Mouse (Mus musculus): ENCODE data around the gene Utp20. TPM values are rescaled to one million over a fixed set of nuclear protein-coding genes. Genes with fewer than 3 reads are reported as not detected.
"Not testable (repeated sequence)": the region's sequence is repeated elsewhere in the genome, so short reads cannot be mapped to it uniquely, and the experiment has no call there.

The Utp20 gene
- total RNA-seq (2014; fragmentation: Nextera tagmentation) = 48.1 and 63.5 TPM in 2 replicates
- 38.1 and 52.6 TPM in 2 replicates for total RNA-seq (2017)

DNA sequence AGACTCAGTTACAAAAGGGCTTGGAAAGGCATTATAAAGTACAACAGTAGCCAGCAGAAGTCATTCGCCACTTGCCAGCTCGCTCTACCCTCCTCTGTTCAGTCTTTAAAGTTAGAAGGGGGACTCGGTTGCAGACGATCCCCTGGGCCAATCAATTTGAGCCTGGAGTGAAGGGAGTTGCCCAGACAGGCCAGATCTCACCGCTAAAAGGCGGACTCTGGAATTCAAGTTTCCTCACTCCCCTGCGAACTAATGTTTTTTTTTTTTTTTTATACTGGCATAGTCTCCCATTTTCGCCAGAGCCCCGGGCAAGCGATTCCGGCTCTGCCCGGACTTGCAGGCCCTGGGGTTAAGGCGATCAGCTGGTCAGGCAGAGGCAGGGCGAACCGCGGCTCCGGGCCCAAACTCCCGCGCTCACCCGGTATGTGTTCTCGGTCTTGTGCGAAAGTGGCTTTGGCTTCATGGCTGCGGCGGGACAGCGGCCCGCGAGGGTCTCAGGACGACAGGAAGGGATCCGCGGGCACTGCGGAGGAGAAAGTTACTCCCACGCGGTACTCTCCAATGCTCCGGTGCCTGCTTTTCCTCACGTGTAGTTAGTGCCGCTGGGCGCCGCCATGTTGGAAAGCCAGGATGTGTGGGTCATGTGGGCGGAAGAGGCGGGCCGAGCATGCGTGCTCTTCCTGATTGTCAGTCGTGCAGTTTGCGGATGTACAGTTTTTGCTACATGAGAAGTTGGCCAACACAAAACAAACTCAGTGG lies at the start of gene Utp20:
Utp20 (minus strand) TSS at position 617 of the 759 bp plus-strand sequence.
- ATAC-seq (replicated peaks; ENCODE audit: poor library complexity, severe bottlenecking) = peak; percentile 99

- ATAC-seq (replicated peaks; ENCODE audit: poor library complexity, severe bottlenecking) = no peak
Measured at GRCm38 (mm10) chr10:88874870-88875269, 48.3 kb upstream of the Utp20 start.

- no peak for ATAC-seq (replicated peaks; ENCODE audit: poor library complexity, severe bottlenecking)
Measured at GRCm38 (mm10) chr10:88866017-88866416, 39.4 kb upstream of the Utp20 start.

DNA sequence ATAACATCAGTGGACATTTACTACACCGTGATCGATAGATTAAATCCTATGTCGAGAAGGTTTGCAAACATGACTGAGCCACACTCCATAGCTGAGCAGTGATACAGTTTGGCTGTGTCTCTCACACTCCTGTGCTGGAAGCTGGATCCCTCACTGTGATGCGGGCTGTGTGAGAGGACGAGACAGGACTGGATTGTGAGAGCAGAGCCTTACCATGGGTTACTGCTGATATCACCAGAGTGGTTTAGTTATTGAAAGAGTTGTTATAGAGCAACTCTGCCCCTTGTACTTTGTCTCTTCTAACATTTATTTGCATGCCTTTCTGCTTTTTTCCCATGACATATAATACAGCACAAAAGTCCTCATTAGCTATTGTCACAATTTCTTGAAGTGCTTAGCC lies 35.7 kb upstream of the Utp20 start:
- ATAC-seq (replicated peaks; ENCODE audit: poor library complexity, severe bottlenecking) = no peak

- ATAC-seq (replicated peaks; ENCODE audit: poor library complexity, severe bottlenecking) = no peak
Measured at GRCm38 (mm10) chr10:88861416-88861815, 34.8 kb upstream of the Utp20 start.

- no peak for ATAC-seq (replicated peaks; ENCODE audit: poor library complexity, severe bottlenecking)
Measured at GRCm38 (mm10) chr10:88860911-88861310, 34.3 kb upstream of the Utp20 start.

- ATAC-seq (replicated peaks; ENCODE audit: poor library complexity, severe bottlenecking) = no peak
Measured at GRCm38 (mm10) chr10:88853326-88853725, 26.7 kb upstream of the Utp20 start.

- no peak for ATAC-seq (replicated peaks; ENCODE audit: poor library complexity, severe bottlenecking)
Measured at GRCm38 (mm10) chr10:88849976-88850375, 23.4 kb upstream of the Utp20 start.

DNA sequence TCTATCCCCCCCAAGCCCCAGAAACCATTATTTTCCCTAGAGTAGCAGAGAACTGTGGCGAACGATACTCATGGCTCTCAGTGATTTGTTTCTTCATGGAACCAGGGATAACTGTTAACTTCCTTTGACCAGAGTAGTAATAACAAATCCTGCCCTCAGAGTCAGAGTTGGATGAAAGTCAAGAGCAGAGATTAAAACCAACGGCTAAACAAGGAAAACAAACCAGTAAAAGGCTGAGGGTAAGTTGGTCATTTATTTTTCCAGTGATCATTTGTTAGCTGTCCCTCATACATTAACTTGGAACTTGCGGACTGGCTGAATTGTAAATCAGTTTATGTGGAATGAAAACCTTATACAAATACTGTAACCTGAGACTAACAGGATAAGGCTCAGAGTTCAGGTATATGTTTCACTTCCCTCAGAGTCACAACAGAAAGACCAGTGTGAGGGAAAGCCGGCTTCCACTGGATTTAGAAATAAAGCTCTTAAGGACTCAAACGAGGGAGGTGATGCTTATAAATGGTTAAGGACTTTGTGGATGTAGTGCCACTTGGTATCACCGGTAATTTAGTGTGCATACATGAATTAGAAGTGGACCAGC lies 22.4 kb upstream of the Utp20 start:
- no peak for ATAC-seq (replicated peaks; ENCODE audit: poor library complexity, severe bottlenecking)

- no peak for ATAC-seq (replicated peaks; ENCODE audit: poor library complexity, severe bottlenecking)
Measured at GRCm38 (mm10) chr10:88834227-88834626, 7.6 kb upstream of the Utp20 start.

DNA sequence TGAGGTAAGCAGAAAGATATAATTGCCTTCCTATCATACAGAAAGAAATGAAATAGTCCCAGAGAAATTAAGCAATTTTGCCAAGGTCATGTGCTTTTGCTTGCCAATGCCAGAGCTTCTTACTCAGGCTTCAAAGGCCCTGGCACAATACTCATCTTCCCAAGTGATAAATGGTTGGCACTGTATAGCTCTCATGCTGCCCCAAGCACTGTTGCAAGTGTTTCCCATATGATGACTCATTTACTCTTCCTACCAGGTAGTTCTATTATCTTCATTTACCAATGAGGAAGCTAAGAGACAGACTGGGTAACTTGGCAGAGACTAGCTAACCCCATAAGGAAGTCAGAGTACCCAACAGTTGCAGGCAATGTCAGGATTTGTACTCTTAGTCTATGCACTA lies 1.8 kb upstream of the Utp20 start:
- ATAC-seq (replicated peaks; ENCODE audit: poor library complexity, severe bottlenecking) = peak; percentile 25

DNA sequence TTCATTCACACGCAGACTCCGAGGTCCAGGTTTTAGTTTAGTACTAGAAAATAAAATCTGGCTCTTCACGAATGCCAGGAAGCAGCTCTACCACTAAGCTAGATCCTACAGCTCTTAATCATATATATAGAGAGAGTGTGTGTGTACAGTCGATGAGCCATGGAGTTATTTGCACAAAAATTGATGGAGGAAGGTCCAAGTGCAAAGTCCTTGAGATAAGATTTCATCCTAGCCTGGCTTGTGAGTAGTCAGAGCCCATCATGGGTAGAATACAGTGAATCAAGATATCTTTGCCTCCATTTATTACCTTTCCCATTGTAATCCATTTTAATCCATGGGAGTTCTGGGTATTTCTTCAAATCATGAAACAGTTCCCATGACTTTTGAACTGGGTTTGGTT lies 992 bp upstream of the Utp20 start:
- no peak for ATAC-seq (replicated peaks; ENCODE audit: poor library complexity, severe bottlenecking)

DNA sequence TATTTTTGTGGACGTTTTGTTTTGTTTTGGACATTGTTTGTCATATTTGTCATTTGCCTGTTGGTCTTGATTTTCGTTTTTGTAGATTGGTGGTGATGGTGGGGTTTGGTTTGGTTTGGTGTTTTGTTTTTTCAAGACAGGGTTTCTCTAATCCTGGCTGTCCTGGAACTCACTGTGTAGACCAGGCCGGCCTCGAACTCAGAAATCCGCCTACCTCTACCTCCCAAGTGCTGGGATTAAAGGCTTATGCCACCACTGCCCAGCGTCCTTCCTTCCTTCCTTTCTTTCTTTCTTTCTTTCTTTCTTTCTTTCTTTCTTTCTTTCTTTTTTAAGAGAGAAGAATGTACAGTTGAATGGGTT lies 323 bp upstream of the Utp20 start:
- ATAC-seq (replicated peaks; ENCODE audit: poor library complexity, severe bottlenecking) = not testable (repeated sequence)

GRCm38 (mm10) chr10:88817335-88817734 lies 9.3 kb downstream of the Utp20 start:
- no peak for ATAC-seq (replicated peaks; ENCODE audit: poor library complexity, severe bottlenecking)

DNA sequence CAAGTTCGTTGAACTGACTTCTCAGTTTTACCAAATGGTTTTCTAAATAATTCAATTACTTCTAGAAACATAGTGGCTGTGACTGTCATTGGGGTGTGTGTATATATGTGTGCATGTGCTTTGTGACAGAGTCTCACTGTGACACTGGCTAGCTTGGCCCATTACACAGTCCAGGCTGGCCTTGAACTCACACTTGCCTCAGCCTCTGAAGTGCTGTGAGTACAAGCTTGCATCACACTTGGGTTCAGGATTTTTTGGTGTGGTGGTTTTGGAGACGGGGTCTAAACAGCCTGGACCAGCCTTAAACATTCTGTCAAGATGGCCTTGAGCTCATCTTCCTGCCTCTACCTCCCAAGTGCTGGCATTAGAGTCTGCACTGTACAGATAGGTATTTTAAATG lies 11.3 kb downstream of the Utp20 start:
- no peak for ATAC-seq (replicated peaks; ENCODE audit: poor library complexity, severe bottlenecking)

- ATAC-seq (replicated peaks; ENCODE audit: poor library complexity, severe bottlenecking) = no peak
Measured at GRCm38 (mm10) chr10:88811704-88812103, 14.9 kb downstream of the Utp20 start.

GRCm38 (mm10) chr10:88802236-88802635 lies 24.4 kb downstream of the Utp20 start:
- peak; percentile 85 for ATAC-seq (replicated peaks; ENCODE audit: poor library complexity, severe bottlenecking)

GRCm38 (mm10) chr10:88799381-88799780 lies 27.2 kb downstream of the Utp20 start:
- ATAC-seq (replicated peaks; ENCODE audit: poor library complexity, severe bottlenecking) = peak; percentile 22; the same call in 1 of the 2 replicates

- no peak for ATAC-seq (replicated peaks; ENCODE audit: poor library complexity, severe bottlenecking)
Measured at GRCm38 (mm10) chr10:88797452-88797851, 29.2 kb downstream of the Utp20 start.

GRCm38 (mm10) chr10:88796939-88797338 lies 29.7 kb downstream of the Utp20 start:
- no peak for ATAC-seq (replicated peaks; ENCODE audit: poor library complexity, severe bottlenecking)

- no peak for ATAC-seq (replicated peaks; ENCODE audit: poor library complexity, severe bottlenecking)
Measured at GRCm38 (mm10) chr10:88795226-88795625, 31.4 kb downstream of the Utp20 start.

DNA sequence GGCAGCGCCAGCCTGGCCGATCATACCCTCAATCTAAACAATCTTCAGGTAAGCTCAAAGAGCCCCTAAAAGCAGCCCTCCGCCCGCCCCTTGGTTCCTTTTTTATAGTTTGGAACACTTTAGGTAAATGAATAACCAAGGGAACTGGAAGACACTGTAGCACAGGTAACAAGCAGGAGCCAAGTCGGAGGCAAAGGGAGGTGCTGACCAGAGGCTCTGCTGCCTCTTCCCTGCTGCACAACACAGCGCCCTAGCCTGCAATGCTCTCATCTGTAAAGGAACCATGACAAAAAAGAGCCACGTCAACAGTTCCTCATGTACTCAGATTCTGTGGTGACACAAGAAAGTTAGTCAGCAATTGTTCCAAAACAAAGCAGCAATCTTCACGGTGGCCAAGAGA lies 32.0 kb downstream of the Utp20 start:
- ATAC-seq (replicated peaks; ENCODE audit: poor library complexity, severe bottlenecking) = no peak

All from granulocyte monocyte progenitor cell, adult 5-6 weeks (primary cell).